Mouse (Mus musculus): ENCODE measurements at regions not wholly inside any gene's neighbourhood (a gene's known extent, or its start where the extent isn't known, plus 50 kb on each side); places are given as distances from the start of the nearest gene placed in this dataset.

DNA sequence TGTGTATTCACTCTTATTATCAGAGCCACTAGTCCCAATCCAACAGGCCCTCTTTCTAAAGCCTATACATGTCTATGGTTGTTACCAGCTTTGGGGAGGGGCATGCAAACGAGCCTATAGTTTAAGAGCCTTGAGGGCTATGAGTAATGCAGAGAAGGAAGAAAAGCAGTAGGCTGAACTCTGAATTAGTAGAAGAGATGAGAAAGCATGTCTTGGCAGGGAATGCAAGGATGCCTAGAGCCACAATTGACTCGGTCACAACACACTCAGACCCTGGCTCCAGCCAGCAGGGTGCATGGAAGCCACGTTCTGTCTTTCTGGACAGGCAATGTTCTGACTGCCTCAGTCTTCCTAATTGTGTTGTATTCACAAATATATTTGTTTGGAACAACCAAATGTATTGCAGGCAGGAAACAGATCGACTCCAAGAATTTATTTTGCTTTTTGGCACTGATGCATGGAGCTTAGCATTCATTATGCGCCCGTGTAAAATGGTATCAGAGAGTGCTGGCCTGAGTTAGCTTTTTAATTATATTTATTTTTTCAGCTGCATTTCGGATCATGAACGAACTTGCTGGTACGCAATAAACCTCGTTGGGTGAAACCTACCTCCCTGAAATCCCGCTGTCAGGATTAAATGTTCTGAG, 110.2 kb downstream of the Rybp start:
- intact Hi-C loops (cut with DNase I): no loop called here
- no peak for DNase-seq (ENCODE audit: low spot score in 2 of 2)

GRCm38 (mm10) chr6:100170711-100171348, 116.5 kb downstream of the Rybp start:
- intact Hi-C loops (cut with DNase I): loop anchor here (5.0 kb wide), 1 partner anchor 116 kb away; the partner anchor contains the start of gene Rybp
- DNase-seq (ENCODE audit: low spot score in 2 of 2): peak; percentile 73 to 76

DNA sequence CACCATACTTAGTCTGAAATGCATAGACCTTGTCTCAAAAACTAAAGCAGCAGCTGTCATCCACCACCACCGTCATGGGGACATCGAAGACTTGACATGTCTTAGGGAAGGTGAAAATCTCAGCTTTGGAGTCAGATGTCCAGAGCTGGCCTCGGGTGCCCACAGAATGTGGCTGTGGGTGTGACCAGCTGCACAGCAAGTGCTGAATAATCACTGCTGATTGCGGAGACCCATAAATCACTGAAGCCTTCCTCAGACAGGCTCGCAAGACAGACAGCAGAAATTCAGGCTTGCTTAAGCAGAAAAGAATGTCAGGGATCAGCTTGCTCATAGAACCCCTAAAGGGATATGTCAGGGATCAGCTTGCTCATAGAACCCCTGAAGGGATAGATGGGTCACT, 120.0 kb downstream of the Rybp start:
- intact Hi-C loops (cut with DNase I): no loop called here
- no peak for DNase-seq (ENCODE audit: low spot score in 2 of 2)

DNA sequence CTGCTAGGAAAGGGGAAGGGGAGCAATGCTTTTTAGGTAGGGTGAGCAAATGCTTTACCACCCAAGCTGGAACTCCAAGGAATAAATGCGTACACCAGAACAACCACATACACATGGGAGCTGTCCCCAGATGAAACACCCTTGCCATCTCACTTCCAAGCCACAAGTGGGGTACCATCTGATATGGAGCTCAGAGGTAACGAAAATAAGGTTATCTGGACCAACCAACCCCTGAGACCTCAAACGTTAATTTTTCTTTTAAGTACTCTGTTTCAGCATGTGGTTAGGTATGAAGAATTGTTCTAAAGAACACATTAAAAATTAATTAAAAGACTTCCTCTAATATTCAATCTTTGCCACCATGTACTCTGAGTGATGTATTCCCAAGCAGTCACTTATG, 121.5 kb downstream of the Rybp start:
- intact Hi-C loops (cut with DNase I): no loop called here
- no peak for DNase-seq (ENCODE audit: low spot score in 2 of 2)

DNA sequence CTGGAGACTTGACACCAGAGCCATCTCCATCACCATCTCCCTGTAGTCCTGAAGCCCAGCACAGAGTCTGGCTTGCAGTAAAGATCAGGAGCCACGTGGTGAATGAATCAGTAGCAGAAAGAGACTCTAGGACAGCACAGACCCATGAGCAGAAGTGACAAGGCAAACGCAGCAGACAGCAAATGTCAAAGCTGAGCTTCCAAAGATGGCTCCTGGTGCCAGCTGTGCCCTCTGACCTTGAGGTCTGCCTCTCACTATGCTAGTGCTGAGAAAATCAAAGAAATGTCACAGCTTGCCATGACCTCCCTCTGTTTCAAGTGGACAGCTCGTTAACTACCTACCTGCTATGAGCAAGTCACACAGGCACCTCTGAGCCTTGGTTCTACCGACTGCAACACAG, 123.1 kb downstream of the Rybp start:
- no peak for DNase-seq (ENCODE audit: low spot score in 2 of 2)
- intact Hi-C loops (cut with DNase I): no loop called here

GRCm38 (mm10) chr6:100163814-100164130, 123.5 kb downstream of the Rybp start:
- intact Hi-C loops (cut with DNase I): no loop called here
- DNase-seq (ENCODE audit: low spot score in 2 of 2): no peak

GRCm38 (mm10) chr6:100162961-100163813, 124.1 kb downstream of the Rybp start:
- peak; percentile 76 to 81 for DNase-seq (ENCODE audit: low spot score in 2 of 2)
- intact Hi-C loops (cut with DNase I): no loop called here

GRCm38 (mm10) chr6:100160670-100161069, 126.6 kb downstream of the Rybp start:
- intact Hi-C loops (cut with DNase I): no loop called here
- DNase-seq (ENCODE audit: low spot score in 2 of 2): no peak

DNA sequence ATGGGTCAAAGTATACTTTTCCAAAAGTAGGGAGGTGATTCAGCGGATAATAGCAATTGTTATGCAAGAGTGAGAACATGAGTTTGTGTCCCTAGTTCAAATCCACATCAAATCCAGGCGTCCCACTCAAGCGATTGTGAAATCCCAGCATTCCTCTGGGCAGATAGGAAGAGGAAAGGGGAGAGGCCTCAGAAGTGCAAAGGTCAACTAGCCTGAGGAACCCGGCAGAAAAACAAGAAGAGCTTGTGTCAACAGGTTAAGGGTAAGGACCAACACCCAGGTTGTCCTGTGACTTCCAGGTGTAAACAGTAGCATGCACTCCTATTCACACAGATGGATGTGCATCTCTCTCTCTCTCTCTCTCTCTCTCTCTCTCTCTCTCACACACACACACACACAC, 127.5 kb downstream of the Rybp start:
- no peak for DNase-seq (ENCODE audit: low spot score in 2 of 2)
- intact Hi-C loops (cut with DNase I): no loop called here

GRCm38 (mm10) chr6:100159246-100159645, 128.0 kb downstream of the Rybp start:
- no peak for DNase-seq (ENCODE audit: low spot score in 2 of 2)
- intact Hi-C loops (cut with DNase I): no loop called here

DNA sequence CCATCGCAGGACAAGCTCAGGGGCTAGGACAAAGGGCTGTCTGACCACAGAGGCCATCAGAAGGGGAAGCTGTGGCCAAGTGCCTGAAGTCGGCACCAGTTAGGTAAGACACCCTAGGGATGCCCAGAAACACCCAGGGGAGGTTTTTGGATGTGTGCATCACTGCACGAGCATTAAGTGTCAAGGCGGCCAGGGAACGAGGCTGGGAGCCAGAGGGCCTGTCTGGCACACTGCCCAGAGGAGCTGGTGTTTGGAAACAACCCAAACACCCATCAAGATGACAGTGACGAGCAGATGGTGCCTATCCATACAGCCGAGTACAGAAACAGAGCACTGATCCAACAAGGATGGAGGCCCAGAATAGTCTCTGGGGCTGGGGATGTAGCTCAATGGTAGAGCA, 130.0 kb downstream of the Rybp start:
- intact Hi-C loops (cut with DNase I): no loop called here

GRCm38 (mm10) chr6:100156163-100156562, 131.1 kb downstream of the Rybp start:
- DNase-seq (ENCODE audit: low spot score in 2 of 2): no peak
- intact Hi-C loops (cut with DNase I): no loop called here

More for the DNA sequence above, 130.0 kb downstream of the Rybp start:
- DNase-seq (ENCODE audit: low spot score in 2 of 2): peak; percentile 31 to 63

DNA sequence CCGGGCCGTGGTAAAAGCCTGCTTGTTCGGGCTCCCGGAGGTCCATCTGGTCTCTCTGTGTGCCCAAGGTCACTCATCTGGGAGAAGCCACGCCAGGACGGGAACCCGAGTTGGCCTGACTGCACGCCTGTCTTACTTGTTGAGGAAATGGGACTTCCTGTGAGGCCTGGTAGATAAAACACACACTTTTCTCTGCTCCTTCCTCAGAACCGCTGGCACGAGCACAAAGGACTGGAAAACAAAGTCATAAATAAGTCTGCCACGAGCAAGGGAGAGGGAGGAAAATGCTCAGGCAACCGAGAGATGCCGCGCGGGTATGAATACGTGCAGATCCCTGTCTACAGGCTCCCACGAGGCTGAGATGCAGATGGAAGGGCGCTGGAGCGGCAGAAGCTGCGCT, 131.6 kb downstream of the Rybp start:
- no peak for DNase-seq (ENCODE audit: low spot score in 2 of 2)
- intact Hi-C loops (cut with DNase I): no loop called here

DNA sequence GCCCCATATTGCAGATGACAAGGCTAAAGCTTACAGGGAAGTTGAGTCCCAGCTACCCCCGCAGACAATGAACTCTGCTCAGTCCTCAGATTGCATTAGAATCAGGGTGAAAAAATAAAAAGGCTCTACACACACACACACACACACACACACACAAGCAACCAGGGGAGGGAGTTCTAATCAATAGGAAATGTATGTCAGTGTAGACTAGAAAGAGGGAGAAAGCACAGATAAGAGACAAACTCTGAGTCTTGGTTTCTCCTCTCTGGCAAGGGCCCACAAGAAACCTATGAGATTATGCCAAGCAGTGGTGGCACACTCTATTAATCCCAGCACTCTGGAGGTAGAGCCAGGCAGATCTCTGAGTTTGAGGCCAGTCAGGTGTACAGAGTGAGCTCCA, 135.8 kb downstream of the Rybp start:
- DNase-seq (ENCODE audit: low spot score in 2 of 2): no peak
- intact Hi-C loops (cut with DNase I): no loop called here

DNA sequence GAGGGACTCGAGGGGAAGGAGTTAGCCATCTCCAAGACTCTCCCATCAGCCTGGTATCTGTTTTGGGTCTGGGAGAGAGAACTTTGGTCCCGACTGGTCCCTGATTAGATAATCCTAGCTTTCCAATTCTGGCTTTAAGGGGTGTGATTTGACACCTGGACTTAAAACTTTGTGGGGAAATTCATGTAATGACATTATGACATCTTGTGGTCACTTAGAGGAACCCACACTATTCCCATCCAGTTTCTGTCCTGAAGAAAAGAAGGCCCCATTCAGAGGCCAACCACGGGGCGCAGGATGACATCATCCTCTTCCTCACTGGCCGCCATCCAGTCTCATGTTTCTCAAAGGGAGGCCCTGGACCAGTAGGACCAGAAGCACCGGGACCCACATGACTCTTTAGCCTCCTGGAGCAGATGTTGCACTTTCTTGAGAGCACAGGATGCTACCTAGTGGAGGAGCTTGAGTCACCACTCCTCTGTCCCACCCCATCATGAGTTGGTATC, 136.5 kb downstream of the Rybp start:
- DNase-seq (ENCODE audit: low spot score in 2 of 2): no peak

GRCm38 (mm10) chr6:100149458-100149852, 137.8 kb downstream of the Rybp start:
- no peak for DNase-seq (ENCODE audit: low spot score in 2 of 2)
- intact Hi-C loops (cut with DNase I): no loop called here

More for the DNA sequence above, 136.5 kb downstream of the Rybp start:
- intact Hi-C loops (cut with DNase I): no loop called here

GRCm38 (mm10) chr6:100148751-100149457, 138.4 kb downstream of the Rybp start:
- intact Hi-C loops (cut with DNase I): no loop called here
- DNase-seq (ENCODE audit: low spot score in 2 of 2): no peak

DNA sequence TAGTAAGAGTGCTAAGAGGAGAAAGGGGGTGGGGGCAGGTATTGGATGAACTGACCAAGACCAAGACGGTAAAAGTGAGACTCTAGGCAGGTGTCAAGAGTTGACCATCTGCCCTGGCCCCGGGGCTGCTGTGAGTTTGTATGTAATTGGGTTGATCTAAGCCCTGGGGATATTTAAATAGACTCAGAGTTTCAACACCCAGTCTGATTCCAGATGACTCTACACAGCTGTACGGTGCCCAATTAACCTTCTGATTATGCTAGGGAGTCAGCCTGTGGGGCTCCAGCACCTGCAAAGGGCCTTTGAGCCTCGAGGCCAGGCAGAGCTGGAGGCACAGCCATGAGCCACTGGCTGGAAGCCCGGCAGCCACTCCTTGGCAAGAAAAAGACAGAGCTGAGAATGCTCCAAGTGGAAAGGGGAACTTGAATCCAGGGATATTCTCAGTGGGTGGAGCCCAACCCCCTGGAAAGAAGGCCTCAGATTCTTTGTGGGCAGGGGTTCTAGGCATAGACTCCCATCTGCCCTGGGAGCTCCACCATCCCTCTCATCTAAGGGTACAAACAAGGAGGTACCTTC, 140.8 kb downstream of the Rybp start:
- DNase-seq (ENCODE audit: low spot score in 2 of 2): no peak
- intact Hi-C loops (cut with DNase I): no loop called here

DNA sequence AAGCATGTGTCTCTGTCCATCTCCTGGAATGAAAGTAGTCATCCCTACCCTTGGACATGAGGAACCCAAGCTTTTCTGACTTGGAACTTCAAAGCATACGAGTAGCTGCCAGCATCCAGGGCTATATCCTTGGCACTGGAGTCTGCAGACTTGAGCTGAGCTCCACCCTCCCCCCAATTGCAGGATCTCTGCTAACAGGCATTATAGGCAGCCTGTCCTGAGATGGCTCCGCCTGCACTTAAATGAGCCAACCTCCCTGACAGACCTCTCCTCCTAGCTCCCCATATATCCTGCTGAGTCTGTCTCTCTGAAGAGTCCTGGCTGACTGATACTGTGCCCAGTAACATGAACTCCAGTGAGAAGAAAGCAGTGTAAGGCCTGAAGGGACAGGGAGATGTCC, 141.4 kb downstream of the Rybp start:
- DNase-seq (ENCODE audit: low spot score in 2 of 2): no peak
- intact Hi-C loops (cut with DNase I): no loop called here
